Mouse (Mus musculus) neutrophil, adult 5-6 weeks (primary cell): ENCODE measurements around the gene Fgf12. TPM values are rescaled to one million over a fixed set of nuclear protein-coding genes. Genes with fewer than 3 reads are reported as not detected.

Source experiments
- ATAC-seq: fragments of 151-379, 151-347 bp; 2 replicates; pipeline ENCODE4 v1.8.0; 2017; ENCODE audit warnings: mild to moderate bottlenecking, moderate TSS enrichment; ENCODE audit not compliant: insufficient number of reproducible peaks, poor library complexity, low FRiP score, severe bottlenecking; ENCODE audit errors: extremely low read depth
- total RNA-seq: library from RNA; stranded (forward); fragments of 200-1000 nt; gene quantifications from 2 replicates; pipeline ENCODE4 v1.2.3, GENCODE M21; 2017

Fgf12 gene
- total RNA-seq, result 0.23 TPM in 1 of 2 replicates, not detected in the other

- no peak for ATAC-seq
These were observed at the start of gene Fgf12 for GRCm38 (mm10) chr16:28752638-28753118. Gene Fgf12 (minus strand): TSS chr16:28753068.

- no peak for ATAC-seq
These were observed 40.2 kb upstream of the Fgf12 start for GRCm38 (mm10) chr16:28793115-28793514.

GRCm38 (mm10) chr16:28770276-28770675 lies 17.4 kb upstream of the Fgf12 start:
- no peak for ATAC-seq

- no peak for ATAC-seq
These were observed 8.6 kb upstream of the Fgf12 start for GRCm38 (mm10) chr16:28761417-28761976.

- ATAC-seq, result no peak
These were observed 453 bp upstream of the Fgf12 start for GRCm38 (mm10) chr16:28753124-28753917.

GRCm38 (mm10) chr16:28734461-28734860 lies 18.4 kb downstream of the Fgf12 start:
- no peak for ATAC-seq

GRCm38 (mm10) chr16:28726792-28727191 lies 26.1 kb downstream of the Fgf12 start:
- no peak for ATAC-seq

- ATAC-seq, result no peak
These were observed 46.2 kb downstream of the Fgf12 start for GRCm38 (mm10) chr16:28706623-28707022.

GRCm38 (mm10) chr16:28700346-28700745 lies 52.5 kb downstream of the Fgf12 start:
- no peak for ATAC-seq

- no peak for ATAC-seq
These were observed 56.0 kb downstream of the Fgf12 start for GRCm38 (mm10) chr16:28696851-28697250.

- ATAC-seq, result no peak
These were observed 58.6 kb downstream of the Fgf12 start for GRCm38 (mm10) chr16:28694113-28694899.

GRCm38 (mm10) chr16:28688861-28689385 lies 63.9 kb downstream of the Fgf12 start:
- no peak for ATAC-seq

GRCm38 (mm10) chr16:28681625-28682024 lies 71.2 kb downstream of the Fgf12 start:
- ATAC-seq, result no peak

GRCm38 (mm10) chr16:28668815-28669347 lies 84.0 kb downstream of the Fgf12 start:
- ATAC-seq, result no peak

GRCm38 (mm10) chr16:28652640-28653039 lies 100.2 kb downstream of the Fgf12 start:
- ATAC-seq, result no peak

- no peak for ATAC-seq
These were observed 102.3 kb downstream of the Fgf12 start for GRCm38 (mm10) chr16:28650589-28650988.

GRCm38 (mm10) chr16:28645030-28645429 lies 107.8 kb downstream of the Fgf12 start:
- no peak for ATAC-seq

- ATAC-seq, result no peak
These were observed 121.1 kb downstream of the Fgf12 start for GRCm38 (mm10) chr16:28631721-28632120.
